In the genomic region with DNA sequence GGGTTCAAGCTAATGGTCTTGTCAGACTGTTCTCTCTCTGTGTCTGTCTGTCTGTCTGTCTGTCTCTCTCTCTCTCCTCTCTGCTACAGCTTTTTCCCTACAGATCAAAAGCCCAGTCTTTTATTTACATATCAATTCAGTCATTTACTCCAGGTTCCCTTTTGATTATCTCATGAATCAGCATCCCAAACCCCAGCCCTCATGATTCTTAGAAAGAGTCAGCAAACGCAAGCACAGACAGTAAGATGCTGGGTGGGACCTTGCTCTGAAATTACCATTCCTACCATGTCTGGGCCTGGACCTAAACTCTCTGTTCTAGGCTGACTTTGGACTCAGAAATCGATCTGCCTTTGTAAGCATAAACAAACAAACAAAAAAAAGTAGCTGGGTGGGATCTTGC, we compare ENCODE assay signal across 25 mouse cellular contexts.
"Had no signal": no experiment of that assay in that cellular context is flagged by ENCODE, and none has a peak within 500 bp of the region (broad histone marks: within the 10 kb centered on the region; RNA-seq: fewer than 3 reads in every experiment).

No protein-coding gene starts in this region.

- DNase-seq: gastrocnemius, adult 2 months; gastrocnemius, postnatal 10 days; gastrocnemius, postnatal 25 days; heart, adult 18-20 months; heart, postnatal 10 days; heart, postnatal 36 days; kidney, adult 11 months; kidney, adult 2 months; kidney, adult 9 months; kidney, postnatal 14 days; kidney, postnatal 36 days; layer of hippocampus, adult 9-11 months; layer of hippocampus, postnatal 36 days; left cerebral cortex, postnatal 4 days had no signal

- H3K4me1 ChIP-seq: heart, embryonic 10.5 days; heart, embryonic 12.5 days; hindbrain, embryonic 13.5 days; hindbrain, embryonic 15.5 days; kidney, embryonic 15.5 days; limb, embryonic 15.5 days; liver, embryonic 12.5 days had no signal

- H3K36me3 ChIP-seq: heart, embryonic 10.5 days; heart, embryonic 12.5 days; hindbrain, embryonic 13.5 days; hindbrain, embryonic 15.5 days; kidney, embryonic 15.5 days; limb, embryonic 13.5 days; limb, embryonic 15.5 days; liver, embryonic 12.5 days had no signal

- H3K9ac ChIP-seq: heart, embryonic 12.5 days; hindbrain, embryonic 13.5 days; hindbrain, embryonic 15.5 days; kidney, embryonic 15.5 days; limb, embryonic 13.5 days; limb, embryonic 15.5 days; liver, embryonic 12.5 days; liver, embryonic 14.5 days had no signal

- H3K9me3 ChIP-seq: heart, embryonic 10.5 days; hindbrain, embryonic 15.5 days had no signal

- H3K27ac ChIP-seq: gastrocnemius, adult 2 months; heart, embryonic 10.5 days; hindbrain, embryonic 13.5 days; hindbrain, embryonic 15.5 days; hindbrain, postnatal 0 days; kidney, embryonic 15.5 days; kidney, postnatal 0 days; limb, embryonic 13.5 days; limb, embryonic 15.5 days; liver, embryonic 12.5 days; liver, embryonic 14.5 days had no signal

- H3K4me3 ChIP-seq: gastrocnemius, adult 2 months; heart, embryonic 10.5 days; heart, embryonic 12.5 days; hindbrain, embryonic 13.5 days; hindbrain, embryonic 15.5 days; kidney, embryonic 15.5 days; limb, embryonic 13.5 days; limb, embryonic 15.5 days; liver, embryonic 12.5 days had no signal
